Mouse (Mus musculus) kidney, embryonic 14.5 days (tissue): Measurements from ENCODE around the gene Wwox. TPM values are rescaled to one million over a fixed set of nuclear protein-coding genes. Genes with fewer than 3 reads are reported as not detected.

Source experiments
- ATAC-seq: fragments of 200-750 bp; cut with Nextera tagmentation; 2 replicates; pipeline ENCODE4 v1.8.0; 2017; ENCODE audit warnings: moderate number of reproducible peaks, mild to moderate bottlenecking, moderate TSS enrichment, moderate library complexity; ENCODE audit not compliant: low FRiP score, low TSS enrichment
- H3K27ac ChIP-seq: fragments of 300-500 bp; sonication (generic); 2 replicates; pipeline ENCODE4 v1.5.1; 2014; ENCODE audit warnings: low read depth, mild to moderate bottlenecking, low read length, moderate library complexity, mixed read lengths
- H3K27me3 ChIP-seq: fragments of 300-500 bp; sonication (generic); 2 replicates; pipeline ENCODE4 v1.6.1; 2014; ENCODE audit warnings: mild to moderate bottlenecking, low read length; ENCODE audit not compliant: control insufficient read depth, insufficient read depth
- H3K36me3 ChIP-seq: fragments of 300-500 bp; sonication (generic); 2 replicates; pipeline ENCODE4 v1.6.1; 2014; ENCODE audit warnings: low read length, mixed read lengths; ENCODE audit not compliant: control insufficient read depth, insufficient read depth
- H3K4me1 ChIP-seq: fragments of 300-500 bp; sonication (generic); 2 replicates; pipeline ENCODE4 v1.6.1; 2014; ENCODE audit warnings: low read length, mixed read lengths; ENCODE audit not compliant: control insufficient read depth, insufficient read depth
- H3K4me2 ChIP-seq: fragments of 300-500 bp; sonication (generic); replicated peaks from 2 replicates; pipeline ENCODE4 v1.6.1; 2014; ENCODE audit warnings: low read depth, mild to moderate bottlenecking, low read length
- H3K4me3 ChIP-seq: fragments of 300-500 bp; sonication (generic); 2 replicates; pipeline ENCODE4 v1.5.1; 2014; ENCODE audit warnings: mild to moderate bottlenecking, low read length
- H3K9ac ChIP-seq: fragments of 300-500 bp; sonication (generic); 2 replicates; pipeline ENCODE4 v1.6.1; 2014; ENCODE audit warnings: low read depth, mild to moderate bottlenecking, low read length, moderate library complexity
- H3K9me3 ChIP-seq: fragments of 300-500 bp; sonication (generic); 2 replicates; pipeline ENCODE4 v1.6.1; 2016; ENCODE audit warnings: low read length; ENCODE audit not compliant: control insufficient read depth
- WGBS: fragments of 180-500 bp; shearing (Covaris S2); extraction: QIAGEN DNeasy Blood & Tissue Kit; methylation state at CpG from one replicate; pipeline ENCODE4 v1.1.7; 2014; 5-methylcytosine and 5-hydroxymethylcytosine counted together
- polyA plus RNA-seq: library from polyadenylated mRNA; unstranded; fragments of >200 nt; fragmentation: Nextera tagmentation; extraction: Ambion mirVana; gene quantifications from 2 replicates; pipeline ENCODE4 v1.2.1, GENCODE M21; 2014

The Wwox gene
- polyA plus RNA-seq, 1 experiment from 2014 or later = 17.0 TPM

DNA sequence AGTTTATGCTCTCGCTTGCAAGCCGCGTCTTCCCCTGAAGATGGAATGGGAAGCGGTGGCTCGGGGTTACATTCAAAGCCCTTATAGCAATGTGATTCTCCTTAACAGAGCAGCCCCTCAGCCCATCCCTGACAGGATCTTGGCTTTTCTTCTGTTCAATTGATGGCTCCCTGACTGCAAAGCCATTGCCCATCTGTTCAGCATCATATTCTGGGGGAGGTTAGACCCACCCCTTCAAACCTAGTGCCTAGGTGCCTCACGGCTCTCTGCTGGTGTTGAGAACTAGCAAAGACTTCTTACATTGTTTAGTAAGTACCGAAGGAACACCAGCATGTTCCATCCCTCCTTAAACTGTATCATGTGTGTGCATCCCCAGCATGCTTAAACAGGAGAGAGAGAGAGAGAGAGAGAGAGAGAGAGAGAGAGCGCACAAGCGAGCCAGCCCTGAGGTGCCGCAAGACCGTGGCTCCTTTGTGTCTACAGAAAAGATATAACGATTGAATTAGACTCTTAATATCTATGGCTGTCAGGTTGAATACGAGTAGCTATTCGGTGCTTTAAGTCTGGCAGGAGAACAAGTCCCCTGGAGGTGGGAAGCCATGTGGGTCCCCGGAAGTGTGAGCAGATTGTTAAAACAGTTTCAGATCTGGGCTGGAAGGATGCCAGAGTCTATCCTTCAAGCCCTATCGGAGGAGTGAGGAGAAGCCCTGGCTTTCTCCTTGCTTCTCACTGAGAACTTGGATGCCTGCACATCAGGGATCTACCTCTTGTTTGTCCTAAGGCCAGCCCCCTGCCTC lies 450.3 kb downstream of the Wwox start:
- Histone ChIP-seq H3K9ac (no peak overlapping the region), H3K27me3 (no peaks in the 10 kb centered on the region), H3K4me3 (no peak overlapping the region), H3K9me3 (no peaks in the 10 kb centered on the region), H3K4me2 (no peak overlapping the region), H3K36me3 (no peaks in the 10 kb centered on the region), H3K4me1 (peaks cover 2% of the 10 kb centered on the region; the same call in 1 of the 2 replicates), H3K27ac (no peak overlapping the region)
- 78% methylated on average over 16 of the region's 16 CpGs for WGBS
- ATAC-seq = no peak

GRCm38 (mm10) chr8:114890478-114890877 lies 451.0 kb downstream of the Wwox start:
- ATAC-seq = no peak
- no peak overlapping the region for H3K27ac ChIP-seq
- no peak overlapping the region for H3K9ac ChIP-seq
- WGBS = 32% methylated on average over 5 of the region's 5 CpGs
- H3K4me2 ChIP-seq = no peak overlapping the region
- no peaks in the 10 kb centered on the region for H3K9me3 ChIP-seq
- H3K36me3 ChIP-seq = no peaks in the 10 kb centered on the region
- H3K4me3 ChIP-seq = no peak overlapping the region
- H3K4me1 ChIP-seq = no peaks in the 10 kb centered on the region; the same call in 1 of the 2 replicates
- no peaks in the 10 kb centered on the region for H3K27me3 ChIP-seq

DNA sequence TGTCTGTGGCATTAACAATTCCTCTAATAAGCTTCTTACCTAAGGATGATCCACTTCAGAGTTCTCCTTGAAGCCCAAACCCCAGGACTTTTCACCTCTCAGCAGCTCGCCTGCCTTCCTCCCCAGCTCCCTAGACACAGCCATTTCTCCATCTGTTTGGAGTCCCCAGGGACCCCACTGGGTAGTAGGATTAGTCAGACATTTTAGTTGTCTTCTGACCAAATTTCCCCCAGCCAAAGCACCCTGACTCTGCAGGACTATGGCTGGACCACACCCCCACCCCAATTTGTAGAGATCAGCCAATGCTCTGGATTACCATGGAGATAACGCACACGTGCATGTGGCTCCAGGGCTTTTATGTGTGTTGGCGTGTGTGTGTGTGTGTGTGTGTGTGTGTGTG lies 451.8 kb downstream of the Wwox start:
- Histone ChIP-seq H3K36me3 (no peaks in the 10 kb centered on the region), H3K9me3 (no peaks in the 10 kb centered on the region), H3K4me2 (no peak overlapping the region), H3K4me1 (no peaks in the 10 kb centered on the region; the same call in 1 of the 2 replicates), H3K9ac (no peak overlapping the region), H3K4me3 (no peak overlapping the region), H3K27ac (no peak overlapping the region), H3K27me3 (no peaks in the 10 kb centered on the region)
- WGBS = 82% methylated on average over 4 of the region's 4 CpGs
- ATAC-seq = no peak

GRCm38 (mm10) chr8:114897432-114897831 lies 458.0 kb downstream of the Wwox start:
- no peaks in the 10 kb centered on the region for H3K4me1 ChIP-seq
- H3K9ac ChIP-seq = no peak overlapping the region
- H3K4me2 ChIP-seq = no peak overlapping the region
- WGBS = 74% methylated on average over 8 of the region's 8 CpGs
- no peak overlapping the region for H3K4me3 ChIP-seq
- no peaks in the 10 kb centered on the region for H3K36me3 ChIP-seq
- no peak overlapping the region for H3K27ac ChIP-seq
- no peak for ATAC-seq
- no peaks in the 10 kb centered on the region for H3K9me3 ChIP-seq
- no peaks in the 10 kb centered on the region for H3K27me3 ChIP-seq

GRCm38 (mm10) chr8:114899157-114899556 lies 459.7 kb downstream of the Wwox start:
- 87% methylated on average over 12 of the region's 12 CpGs for WGBS
- H3K4me3 ChIP-seq = no peak overlapping the region
- no peak for ATAC-seq
- H3K4me1 ChIP-seq = no peaks in the 10 kb centered on the region
- H3K27ac ChIP-seq = no peak overlapping the region
- H3K4me2 ChIP-seq = no peak overlapping the region
- no peaks in the 10 kb centered on the region for H3K27me3 ChIP-seq
- no peaks in the 10 kb centered on the region for H3K36me3 ChIP-seq
- H3K9me3 ChIP-seq = no peaks in the 10 kb centered on the region
- no peak overlapping the region for H3K9ac ChIP-seq

- Histone ChIP-seq H3K4me1 (no peaks in the 10 kb centered on the region), H3K27me3 (no peaks in the 10 kb centered on the region), H3K4me2 (no peak overlapping the region), H3K9me3 (no peaks in the 10 kb centered on the region), H3K27ac (no peak overlapping the region), H3K4me3 (no peak overlapping the region), H3K36me3 (no peaks in the 10 kb centered on the region), H3K9ac (no peak overlapping the region)
- no peak for ATAC-seq
- 88% methylated on average over 5 of the region's 5 CpGs for WGBS
Observed at GRCm38 (mm10) chr8:114902584-114902983, 463.1 kb downstream of the Wwox start.

DNA sequence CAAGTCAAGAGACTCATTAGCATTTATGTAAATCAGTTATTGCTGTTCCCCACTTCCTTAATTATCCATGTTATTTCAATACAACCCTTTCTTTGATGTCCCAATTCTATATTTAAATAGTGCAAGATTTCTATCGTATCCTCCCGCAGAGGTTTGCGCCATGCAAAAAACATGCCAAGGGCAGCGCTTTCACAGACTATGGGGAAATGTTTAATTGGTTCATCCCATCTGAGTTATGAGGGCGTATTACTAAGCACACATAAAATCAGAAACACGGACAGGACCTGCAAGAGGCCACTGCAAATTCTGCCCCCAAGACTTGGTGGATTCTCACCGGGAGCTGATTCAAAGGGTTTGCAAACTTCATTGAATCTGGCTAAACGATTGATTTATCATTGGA lies 468.6 kb downstream of the Wwox start:
- Histone ChIP-seq H3K36me3 (no peaks in the 10 kb centered on the region), H3K4me1 (no peaks in the 10 kb centered on the region), H3K27ac (no peak overlapping the region), H3K27me3 (no peaks in the 10 kb centered on the region), H3K4me3 (no peak overlapping the region), H3K9ac (no peak overlapping the region), H3K4me2 (no peak overlapping the region), H3K9me3 (no peaks in the 10 kb centered on the region)
- WGBS = 93% methylated on average over 8 of the region's 8 CpGs
- no peak for ATAC-seq

- no peaks in the 10 kb centered on the region for H3K4me1 ChIP-seq
- no peak overlapping the region for H3K4me3 ChIP-seq
- no peak overlapping the region for H3K27ac ChIP-seq
- ATAC-seq = no peak
- no peak overlapping the region for H3K9ac ChIP-seq
- H3K9me3 ChIP-seq = no peaks in the 10 kb centered on the region
- H3K4me2 ChIP-seq = no peak overlapping the region
- 85% methylated on average over 7 of the region's 7 CpGs for WGBS
- H3K27me3 ChIP-seq = no peaks in the 10 kb centered on the region
- no peaks in the 10 kb centered on the region for H3K36me3 ChIP-seq
Observed at GRCm38 (mm10) chr8:114908589-114908988, 469.1 kb downstream of the Wwox start.

GRCm38 (mm10) chr8:114909146-114909545 lies 469.7 kb downstream of the Wwox start:
- H3K27me3 ChIP-seq = no peaks in the 10 kb centered on the region
- H3K36me3 ChIP-seq = no peaks in the 10 kb centered on the region
- H3K4me3 ChIP-seq = no peak overlapping the region
- no peak overlapping the region for H3K9ac ChIP-seq
- no peak overlapping the region for H3K4me2 ChIP-seq
- no peak overlapping the region for H3K27ac ChIP-seq
- ATAC-seq = no peak
- no peaks in the 10 kb centered on the region for H3K9me3 ChIP-seq
- 87% methylated on average over 9 of the region's 9 CpGs for WGBS
- H3K4me1 ChIP-seq = no peaks in the 10 kb centered on the region
